Mouse (Mus musculus) neural tube, embryonic 14.5 days (tissue): Measurements from ENCODE around the gene Tmem119. TPM values are rescaled to one million over a fixed set of nuclear protein-coding genes. Genes with fewer than 3 reads are reported as not detected.

ENCODE experiments used
- polyA plus RNA-seq: library from polyadenylated mRNA; unstranded; fragments of >200 nt; fragmentation: Nextera tagmentation; extraction: Ambion mirVana; gene quantifications from 2 replicates; pipeline ENCODE4 v1.2.1, GENCODE M21; 2014

Tmem119 gene
- polyA plus RNA-seq, 1 experiment from 2014 or later: 0.99 TPM

Other genes starting within 250 kb of the Tmem119 start
- 0.80 and 2.2 TPM in 2 replicates for gene Cmklr1, start 150.1 kb downstream of the Tmem119 start, polyA plus RNA-seq
- not detected in 2 replicates for gene 1700069L16Rik, start 75.7 kb downstream of the Tmem119 start, polyA plus RNA-seq
- 6.3 and 7.3 TPM in 2 replicates for gene Ficd, start 64.7 kb downstream of the Tmem119 start, polyA plus RNA-seq
- gene Sart3, start 28.0 kb downstream of the Tmem119 start, polyA plus RNA-seq: 33.7 and 37.1 TPM in 2 replicates
- gene Iscu, start 27.8 kb downstream of the Tmem119 start, polyA plus RNA-seq: 79.5 and 91.3 TPM in 2 replicates
- 1.8 and 2.5 TPM in 2 replicates for gene Selplg, start 32.1 kb upstream of the Tmem119 start, polyA plus RNA-seq
- gene Coro1c, start 108.2 kb upstream of the Tmem119 start, polyA plus RNA-seq: 148 and 188 TPM in 2 replicates
- gene Ssh1, start 193.4 kb upstream of the Tmem119 start, polyA plus RNA-seq: 19.2 and 20.9 TPM in 2 replicates
- gene Dao, start 203.2 kb upstream of the Tmem119 start, polyA plus RNA-seq: not detected in 2 replicates